Mouse (Mus musculus) intestine, embryonic 14.5 days (tissue): Measurements from ENCODE around the gene Med26. TPM values are rescaled to one million over a fixed set of nuclear protein-coding genes. Genes with fewer than 3 reads are reported as not detected.

Source experiments
- ATAC-seq: fragments of 200-750 bp; cut with Nextera tagmentation; replicated peaks from 2 replicates; pipeline ENCODE4 v1.8.0; 2017; ENCODE audit warnings: low read depth, moderate number of reproducible peaks, moderate TSS enrichment, moderate library complexity; ENCODE audit not compliant: low FRiP score, low TSS enrichment
- DNase-seq: peaks from one replicate; pipeline ENCODE4 v3.0.0-alpha.2; 2018; ENCODE audit warnings: low spot score
- H3K27ac ChIP-seq: fragments of 300-500 bp; sonication (generic); 2 replicates; pipeline ENCODE4 v1.5.1; 2014; ENCODE audit warnings: low read depth, mild to moderate bottlenecking, control low read depth
- H3K27me3 ChIP-seq: fragments of 300-500 bp; sonication (generic); replicated peaks from 2 replicates; pipeline ENCODE4 v1.6.1; 2014; ENCODE audit warnings: low read length, control low read depth; ENCODE audit not compliant: control insufficient read depth, insufficient read depth
- H3K36me3 ChIP-seq: fragments of 300-500 bp; sonication (generic); 2 replicates; pipeline ENCODE4 v1.6.1; 2014; ENCODE audit warnings: low read length, control low read depth; ENCODE audit not compliant: control insufficient read depth, insufficient read depth
- H3K4me1 ChIP-seq: fragments of 300-500 bp; sonication (generic); replicated peaks from 2 replicates; pipeline ENCODE4 v1.6.1; 2014; ENCODE audit warnings: low read length, control low read depth, mixed read lengths; ENCODE audit not compliant: control insufficient read depth, insufficient read depth
- H3K4me2 ChIP-seq: fragments of 300-500 bp; sonication (generic); 2 replicates; pipeline ENCODE4 v1.6.1; 2014; ENCODE audit warnings: low read length
- H3K4me3 ChIP-seq: fragments of 300-500 bp; sonication (generic); 2 replicates; pipeline ENCODE4 v1.5.1; 2014; ENCODE audit warnings: low read depth, low read length, control low read depth, mixed read lengths
- H3K9ac ChIP-seq: fragments of 300-500 bp; sonication (generic); 2 replicates; pipeline ENCODE4 v1.6.1; 2014; ENCODE audit warnings: mild to moderate bottlenecking, low read length
- H3K9me3 ChIP-seq: fragments of 300-500 bp; sonication (generic); 2 replicates; pipeline ENCODE4 v1.6.1; 2016; ENCODE audit warnings: low read length, control low read depth; ENCODE audit not compliant: control insufficient read depth
- WGBS: fragments of 180-500 bp; shearing (Covaris S2); extraction: QIAGEN DNeasy Blood & Tissue Kit; methylation state at CpG from one replicate; pipeline ENCODE4 v1.1.7; 2014; 5-methylcytosine and 5-hydroxymethylcytosine counted together
- polyA plus RNA-seq: library from polyadenylated mRNA; unstranded; fragments of >200 nt; fragmentation: Nextera tagmentation; extraction: Ambion mirVana; gene quantifications from 2 replicates; pipeline ENCODE4 v1.2.1, GENCODE M21; 2014

The Med26 gene
- 13.9 and 14.9 TPM in 2 replicates for polyA plus RNA-seq

- under 1% methylated on average over 88 of the region's 92 CpGs for WGBS
- DNase-seq (peak; percentile 92), ATAC-seq (peak; percentile 96)
- Histone ChIP-seq H3K4me3 (peak within 1 kb of the TSS; percentile 97), H3K27me3 (no peaks in the 10 kb centered on the region), H3K36me3 (peaks cover 31% of the 10 kb centered on the region), H3K4me1 (peaks cover 20% of the 10 kb centered on the region), H3K27ac (peak within 1 kb of the TSS; percentile 90), H3K4me2 (peak within 1 kb of the TSS; percentile 80), H3K9me3 (no peaks in the 10 kb centered on the region), H3K9ac (peak within 1 kb of the TSS; percentile 96)
Measured at GRCm38 (mm10) chr8:72547802-72548643, at the start of gene Med26. TSS of gene Med26 (minus strand) at chr8:72548270.

- Histone ChIP-seq H3K27me3 (no peaks in the 10 kb centered on the region), H3K4me1 (no peaks in the 10 kb centered on the region), H3K27ac (no peak overlapping the region), H3K9ac (no peak overlapping the region), H3K4me3 (no peak overlapping the region), H3K4me2 (no peak overlapping the region), H3K9me3 (no peaks in the 10 kb centered on the region), H3K36me3 (no peaks in the 10 kb centered on the region)
- ATAC-seq = no peak
- WGBS = 63% methylated on average over 2 of the region's 2 CpGs
- DNase-seq = no peak
Measured at GRCm38 (mm10) chr8:72590198-72590597, 42.1 kb upstream of the Med26 start.

- WGBS = 81% methylated on average over 7 of the region's 7 CpGs
- Histone ChIP-seq H3K27ac (no peak overlapping the region), H3K4me3 (no peak overlapping the region), H3K9me3 (no peaks in the 10 kb centered on the region), H3K4me2 (no peak overlapping the region), H3K9ac (no peak overlapping the region), H3K4me1 (no peaks in the 10 kb centered on the region), H3K36me3 (no peaks in the 10 kb centered on the region), H3K27me3 (no peaks in the 10 kb centered on the region)
- DNase-seq (no peak), ATAC-seq (no peak)
Measured at GRCm38 (mm10) chr8:72589286-72589685, 41.2 kb upstream of the Med26 start.

DNA sequence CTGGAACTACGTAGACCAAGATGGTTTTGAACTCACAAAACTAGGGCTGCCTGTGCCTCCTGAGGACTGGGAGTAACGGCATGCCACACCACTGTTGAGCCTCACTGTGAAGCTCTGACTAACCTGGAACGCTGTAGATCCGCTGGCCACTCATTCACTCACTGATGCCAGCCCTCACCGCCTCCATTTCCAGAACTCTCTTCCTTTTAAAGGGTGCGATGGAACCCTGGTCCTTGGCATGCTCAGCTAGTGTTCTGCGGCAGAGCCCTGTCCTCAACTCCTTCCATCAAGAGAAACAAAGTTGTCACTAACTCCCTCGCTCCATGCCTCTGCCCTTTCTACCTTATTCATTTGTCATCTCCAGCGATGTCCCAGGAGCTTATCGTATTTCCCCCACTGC is 40.8 kb upstream of the Med26 start:
- H3K27ac ChIP-seq = no peak overlapping the region
- H3K9me3 ChIP-seq = no peaks in the 10 kb centered on the region
- H3K27me3 ChIP-seq = no peaks in the 10 kb centered on the region
- no peaks in the 10 kb centered on the region for H3K4me1 ChIP-seq
- WGBS = 90% methylated on average over 10 of the region's 10 CpGs
- no peak for ATAC-seq
- H3K9ac ChIP-seq = no peak overlapping the region
- H3K4me3 ChIP-seq = no peak overlapping the region
- H3K36me3 ChIP-seq = no peaks in the 10 kb centered on the region
- no peak overlapping the region for H3K4me2 ChIP-seq
- no peak for DNase-seq

GRCm38 (mm10) chr8:72587806-72588205 is 39.7 kb upstream of the Med26 start:
- Histone ChIP-seq H3K9me3 (no peaks in the 10 kb centered on the region), H3K4me3 (no peak overlapping the region), H3K36me3 (no peaks in the 10 kb centered on the region), H3K4me2 (no peak overlapping the region), H3K27me3 (no peaks in the 10 kb centered on the region), H3K4me1 (no peaks in the 10 kb centered on the region), H3K9ac (no peak overlapping the region), H3K27ac (no peak overlapping the region)
- ATAC-seq = no peak
- WGBS = 75% methylated on average over 6 of the region's 6 CpGs
- no peak for DNase-seq

- H3K4me3 ChIP-seq = no peak overlapping the region
- DNase-seq (no peak), ATAC-seq (no peak)
- no peaks in the 10 kb centered on the region for H3K36me3 ChIP-seq
- no peak overlapping the region for H3K27ac ChIP-seq
- H3K4me1 ChIP-seq = no peaks in the 10 kb centered on the region
- H3K27me3 ChIP-seq = no peaks in the 10 kb centered on the region
- H3K9me3 ChIP-seq = no peaks in the 10 kb centered on the region
- no peak overlapping the region for H3K4me2 ChIP-seq
- 67% methylated on average over 6 of the region's 6 CpGs for WGBS
- H3K9ac ChIP-seq = no peak overlapping the region
Measured at GRCm38 (mm10) chr8:72584390-72584789, 36.3 kb upstream of the Med26 start.

DNA sequence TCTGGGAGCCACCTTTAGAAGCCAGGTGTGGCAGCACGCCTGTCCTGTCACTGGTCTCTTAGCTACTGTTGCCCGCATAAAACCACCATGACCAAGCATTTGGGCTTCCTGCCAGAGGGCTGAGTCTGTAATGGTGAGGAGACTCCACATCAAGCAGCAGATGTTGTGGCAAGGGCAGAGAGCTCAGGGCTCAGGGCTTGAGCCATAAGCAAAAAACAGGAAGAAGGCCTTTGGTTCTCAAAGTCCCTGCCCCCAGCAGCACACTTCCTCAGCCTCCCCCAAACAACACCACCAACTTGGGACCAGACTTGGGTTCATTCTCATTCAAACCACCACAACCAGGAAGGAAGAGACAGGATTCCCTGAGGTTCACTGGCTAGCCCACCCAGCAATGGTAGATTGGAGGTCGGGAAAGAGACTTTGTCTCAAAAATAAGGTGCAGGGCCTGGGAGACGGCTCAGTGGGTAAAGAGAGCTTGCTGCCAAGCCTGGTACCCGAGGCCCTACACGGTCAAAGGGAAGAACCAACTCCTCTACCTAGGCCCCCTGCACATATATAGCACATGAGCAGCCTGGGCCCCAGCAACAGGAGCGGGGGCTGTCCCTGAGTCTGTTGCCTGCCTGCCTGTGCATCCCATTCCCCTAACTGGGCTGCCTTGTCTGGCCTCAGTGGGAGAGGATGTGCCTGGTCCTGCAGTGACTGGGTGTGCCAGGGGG is 35.1 kb upstream of the Med26 start:
- Histone ChIP-seq H3K4me3 (no peak overlapping the region), H3K9ac (no peak overlapping the region), H3K9me3 (no peaks in the 10 kb centered on the region), H3K4me1 (no peaks in the 10 kb centered on the region), H3K27me3 (no peaks in the 10 kb centered on the region), H3K27ac (no peak overlapping the region), H3K36me3 (no peaks in the 10 kb centered on the region), H3K4me2 (no peak overlapping the region)
- ATAC-seq (no peak), DNase-seq (no peak)
- 78% methylated on average over 7 of the region's 7 CpGs for WGBS

DNA sequence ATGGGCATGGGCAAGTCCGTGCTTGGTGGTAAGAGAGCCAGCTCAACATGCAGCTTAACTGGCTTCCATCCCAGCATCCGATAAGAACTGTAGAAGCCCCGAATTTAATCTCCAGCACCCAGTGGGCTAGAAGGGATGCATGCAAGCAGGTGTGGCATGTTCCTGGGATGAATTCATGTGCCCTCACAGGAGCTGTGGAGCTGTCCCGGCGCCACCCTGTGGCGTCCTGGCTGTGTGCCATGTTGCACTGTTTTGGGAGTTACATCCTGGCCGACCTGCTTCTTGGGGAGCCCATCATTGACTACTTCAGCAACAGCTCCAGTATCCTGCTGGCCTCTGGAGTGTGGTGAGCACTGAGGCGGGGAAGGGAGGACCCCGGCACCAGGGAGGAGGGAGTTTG is 31.3 kb upstream of the Med26 start:
- Histone ChIP-seq H3K9me3 (no peaks in the 10 kb centered on the region), H3K36me3 (no peaks in the 10 kb centered on the region), H3K4me3 (no peak overlapping the region), H3K27ac (no peak overlapping the region), H3K27me3 (no peaks in the 10 kb centered on the region), H3K9ac (no peak overlapping the region), H3K4me2 (no peak overlapping the region), H3K4me1 (no peaks in the 10 kb centered on the region)
- WGBS = 61% methylated on average over 9 of the region's 9 CpGs
- ATAC-seq = no peak
- DNase-seq = no peak
